Mouse (Mus musculus) large intestine, adult 2 months (tissue): ENCODE measurements at regions not wholly inside any gene's neighbourhood (a gene's known extent, or its start where the extent isn't known, plus 50 kb on each side); places are given as distances from the start of the nearest gene placed in this dataset.

Source experiments
- DNase-seq: peaks from one replicate; pipeline ENCODE4 v3.0.0-alpha.2; 2012; ENCODE audit warnings: low read depth, low spot score
- WGBS: fragments of 180-500 bp; shearing (Covaris S2); methylation state at CpG from one replicate; pipeline ENCODE4 v1.1.7; 2018; 5-methylcytosine and 5-hydroxymethylcytosine counted together

DNA sequence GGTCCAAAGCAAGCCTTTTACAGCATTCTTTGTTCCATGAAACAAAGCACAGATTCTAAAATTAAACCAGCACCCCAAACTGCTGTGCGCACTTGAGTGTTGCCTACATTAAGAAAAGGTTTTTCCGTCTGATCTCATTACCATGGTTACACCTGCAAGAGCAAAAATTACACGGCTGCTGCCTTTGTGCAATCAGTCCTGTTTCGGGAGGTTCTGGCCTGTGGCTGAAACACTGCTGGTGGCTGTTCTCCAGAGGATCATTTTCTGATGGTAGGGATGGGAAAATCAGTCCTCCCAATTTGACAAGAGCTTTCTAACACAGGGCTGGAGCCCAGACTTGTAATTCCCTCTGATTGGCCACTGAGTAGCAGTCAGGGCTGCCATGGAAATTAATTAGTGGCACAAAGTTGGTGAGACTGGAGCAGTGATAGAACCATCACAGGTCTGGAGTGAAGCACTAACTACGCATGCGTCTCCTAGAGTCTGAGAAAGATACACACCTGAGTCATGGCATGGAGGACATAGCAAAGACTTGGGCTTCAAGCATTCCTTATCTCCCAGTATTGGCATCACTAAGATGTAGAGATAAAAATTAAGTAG lies 114.8 kb upstream of the Fam49a start:
- WGBS: 81% methylated on average over 6 of the region's 6 CpGs
- no peak for DNase-seq

DNA sequence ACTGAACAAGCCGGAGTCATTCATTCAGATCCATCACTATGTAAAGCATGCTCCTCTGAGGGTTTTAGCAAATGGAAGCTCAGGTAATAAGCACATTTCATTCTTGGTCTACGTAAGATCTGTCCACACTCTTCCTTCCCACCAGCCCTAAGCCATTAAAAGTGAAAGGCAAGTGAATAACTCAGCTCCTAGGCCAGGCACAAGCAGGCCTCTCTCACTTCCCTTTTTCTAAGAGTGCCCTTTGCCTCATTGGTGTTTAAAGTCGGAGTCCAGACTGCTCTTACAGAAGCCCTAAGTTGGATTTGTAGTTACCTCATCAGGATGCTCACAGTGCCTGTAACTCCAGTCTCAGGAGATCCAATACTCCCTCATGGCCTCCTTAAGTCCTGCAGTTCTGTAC lies 114.1 kb upstream of the Fam49a start:
- DNase-seq: no peak
- 67% methylated on average over 3 of the region's 3 CpGs for WGBS

- no peak for DNase-seq
- WGBS: 52% methylated on average over 3 of the region's 3 CpGs
Observed at GRCm38 (mm10) chr12:12148659-12149399, 113.1 kb upstream of the Fam49a start.

DNA sequence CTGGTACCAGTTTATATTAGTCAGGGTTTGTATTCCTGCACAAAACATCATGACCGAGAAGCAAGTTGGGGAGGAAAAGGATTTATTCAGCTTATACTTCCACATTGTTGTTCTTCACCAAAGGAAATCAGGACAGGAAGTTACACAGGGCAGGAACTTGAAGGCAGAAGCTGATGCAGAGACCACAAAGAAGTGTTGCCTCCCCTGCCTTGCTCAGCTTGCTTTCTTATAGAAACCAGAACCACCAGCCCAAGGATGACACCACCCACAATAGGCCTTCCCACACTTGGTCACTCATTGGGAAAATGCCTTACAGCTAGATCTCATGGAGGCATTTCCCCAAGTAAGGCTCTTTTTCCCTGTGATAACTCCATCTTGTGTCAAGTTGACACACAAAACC lies 97.5 kb upstream of the Fam49a start:
- WGBS: 57% methylated on average over 1 of the region's 1 CpGs
- DNase-seq: no peak

DNA sequence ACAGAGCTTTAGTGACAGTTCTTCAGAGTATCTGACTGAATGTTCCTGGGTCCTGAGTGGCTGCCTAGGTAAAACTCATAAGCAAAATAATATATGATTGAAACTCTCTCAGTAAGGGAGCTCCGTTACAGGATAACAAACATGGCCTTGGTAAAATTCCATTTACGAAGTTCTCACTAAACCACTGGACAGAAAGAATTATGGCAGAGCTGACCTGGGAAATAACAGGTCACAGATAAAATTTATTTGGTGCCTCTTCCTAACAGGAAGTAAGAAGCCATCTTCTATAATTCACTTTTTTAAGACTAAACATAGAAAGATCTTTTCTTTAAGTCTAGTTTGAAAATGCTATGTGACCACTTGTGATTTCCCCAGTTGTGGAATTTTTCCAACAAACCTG lies 91.4 kb upstream of the Fam49a start:
- no peak for DNase-seq
- WGBS: 79% methylated on average over 2 of the region's 2 CpGs

DNA sequence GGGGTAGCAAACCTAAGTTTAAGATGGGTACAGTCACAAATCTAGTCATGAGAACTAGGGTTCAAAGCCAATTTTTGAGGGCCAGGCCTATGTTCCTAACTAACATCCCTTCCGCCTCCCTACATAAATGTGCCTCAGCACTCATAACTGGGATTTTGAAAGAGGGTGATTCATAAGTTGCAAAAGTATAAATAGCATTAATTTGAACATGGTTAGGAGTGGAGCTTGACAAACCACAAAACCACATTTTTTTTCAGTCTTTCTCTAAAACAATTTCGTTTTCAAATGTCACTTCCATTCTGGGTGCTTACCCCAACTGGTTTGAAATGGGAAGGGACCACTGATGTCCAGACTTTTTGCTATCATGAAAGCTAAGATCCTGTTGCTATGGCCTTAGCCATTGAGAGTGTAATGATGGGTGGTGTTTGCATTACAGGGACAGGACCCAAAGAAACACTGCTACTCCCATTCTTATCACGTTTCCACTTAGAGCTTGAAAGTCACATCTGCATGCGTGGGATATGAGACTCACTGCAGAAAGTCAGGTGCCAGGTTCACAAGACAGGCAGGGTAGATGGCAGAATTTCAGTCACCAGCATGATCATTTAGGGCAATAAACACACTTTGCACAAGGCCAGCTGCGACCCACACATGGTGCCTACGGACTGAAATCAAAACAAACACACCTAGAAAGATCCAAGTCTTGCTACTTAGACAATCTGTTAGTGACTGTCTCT lies 89.7 kb upstream of the Fam49a start:
- DNase-seq: no peak
- 46% methylated on average over 6 of the region's 6 CpGs for WGBS

DNA sequence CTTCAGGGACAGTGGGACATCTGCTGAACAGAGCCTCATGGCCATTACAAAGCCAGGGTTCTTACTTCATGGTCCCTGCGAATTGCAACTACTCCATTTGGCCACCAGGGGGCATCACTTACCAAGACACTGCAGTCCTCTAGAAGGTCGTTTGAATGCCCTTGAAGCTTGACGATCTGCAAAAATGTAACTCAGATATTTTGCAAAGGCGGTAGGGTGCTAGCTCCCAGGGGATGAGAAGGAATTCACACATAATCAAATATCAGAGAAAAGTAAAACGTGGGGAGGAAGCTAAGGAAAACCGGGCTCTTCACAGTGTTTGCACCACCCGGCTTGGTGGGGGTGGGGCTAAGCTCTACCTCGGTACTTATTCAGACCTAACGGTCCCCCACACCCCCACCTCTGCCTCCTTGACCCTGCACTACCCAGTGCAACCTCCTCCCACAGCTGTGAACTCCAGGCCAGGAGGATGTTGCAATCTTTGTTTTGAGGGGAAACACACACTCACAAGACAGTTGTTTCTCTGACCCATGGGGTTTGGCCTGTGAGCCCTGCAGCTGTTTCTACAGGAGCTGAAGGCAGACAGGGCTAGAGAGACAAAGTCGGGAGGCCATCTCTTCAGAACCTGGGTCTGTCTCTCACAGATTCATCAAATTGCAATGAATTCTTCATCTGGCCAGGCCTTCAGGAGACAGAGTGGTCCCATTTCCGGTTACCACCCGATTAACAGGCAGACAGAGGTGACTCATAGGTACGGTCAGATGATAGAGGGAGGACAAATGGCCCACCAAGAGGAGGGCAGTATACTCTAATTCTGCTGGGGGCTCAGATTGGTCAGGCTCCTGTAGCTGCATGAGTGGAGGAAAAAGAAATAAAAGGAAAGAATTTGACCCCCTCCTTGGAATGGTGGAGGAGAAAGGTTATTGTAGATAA lies 85.3 kb upstream of the Fam49a start:
- DNase-seq: peak; percentile 45
- 15% methylated on average over 13 of the region's 13 CpGs for WGBS

- DNase-seq: no peak
- WGBS: 92% methylated on average over 6 of the region's 6 CpGs
Observed at GRCm38 (mm10) chr12:12177264-12178043, 84.5 kb upstream of the Fam49a start.

DNA sequence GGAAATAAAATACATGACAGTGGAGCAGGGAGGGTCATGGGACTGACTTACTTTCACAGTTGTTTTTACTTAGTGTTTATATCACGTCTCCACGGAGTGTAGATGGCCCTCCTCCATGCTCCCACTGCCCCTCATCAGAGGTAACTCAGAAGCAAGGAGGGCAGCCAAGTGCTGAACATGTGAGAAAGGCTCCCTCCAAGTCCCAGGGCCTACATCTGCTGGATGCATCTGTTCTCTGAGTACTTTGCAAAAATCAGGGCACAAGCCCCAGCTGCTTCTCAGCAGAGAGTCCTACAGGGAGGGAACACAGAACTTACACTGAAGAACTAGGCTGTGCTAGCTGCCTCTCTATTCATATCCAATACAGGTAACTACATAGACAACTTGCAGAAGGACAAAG lies 83.5 kb upstream of the Fam49a start:
- 67% methylated on average over 2 of the region's 2 CpGs for WGBS

GRCm38 (mm10) chr12:12179292-12179865 lies 82.6 kb upstream of the Fam49a start:
- 61% methylated on average over 10 of the region's 10 CpGs for WGBS
- no peak for DNase-seq

More for the DNA sequence above, 83.5 kb upstream of the Fam49a start:
- DNase-seq: no peak

GRCm38 (mm10) chr12:12180986-12181385 lies 81.0 kb upstream of the Fam49a start:
- DNase-seq: no peak
- WGBS: 89% methylated on average over 1 of the region's 1 CpGs

- 83% methylated on average over 4 of the region's 4 CpGs for WGBS
Observed at GRCm38 (mm10) chr12:12181686-12182085, 80.3 kb upstream of the Fam49a start.

GRCm38 (mm10) chr12:12186353-12186752 lies 75.6 kb upstream of the Fam49a start:
- no peak for DNase-seq
- 48% methylated on average over 2 of the region's 2 CpGs for whole genome bisulfite sequencing

More at GRCm38 (mm10) chr12:12181686-12182085, 80.3 kb upstream of the Fam49a start:
- no peak for DNase-seq

GRCm38 (mm10) chr12:12195066-12195465 lies 66.9 kb upstream of the Fam49a start:
- WGBS: 77% methylated on average over 1 of the region's 1 CpGs
- DNase-seq: no peak

DNA sequence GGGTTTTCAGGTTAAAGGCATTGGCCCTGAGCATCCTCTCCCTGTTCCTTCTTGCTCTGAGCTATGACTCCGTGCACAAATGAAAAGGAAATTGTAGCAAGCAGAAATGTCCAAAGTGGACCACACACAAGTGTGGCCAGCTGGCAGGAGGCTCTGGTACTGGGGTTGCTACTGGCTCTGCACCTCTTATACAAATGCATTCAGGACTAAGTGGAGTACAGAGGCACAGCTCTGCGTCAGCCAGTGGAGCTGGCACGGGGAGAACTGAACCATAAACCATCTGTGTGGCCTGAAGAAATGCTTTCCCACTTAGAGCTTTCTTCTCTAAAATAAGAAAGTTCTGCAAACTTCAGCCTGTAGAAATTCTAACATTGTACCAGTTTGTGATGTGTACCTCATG lies 65.3 kb upstream of the Fam49a start:
- DNase-seq: no peak
- WGBS: 65% methylated on average over 3 of the region's 3 CpGs

DNA sequence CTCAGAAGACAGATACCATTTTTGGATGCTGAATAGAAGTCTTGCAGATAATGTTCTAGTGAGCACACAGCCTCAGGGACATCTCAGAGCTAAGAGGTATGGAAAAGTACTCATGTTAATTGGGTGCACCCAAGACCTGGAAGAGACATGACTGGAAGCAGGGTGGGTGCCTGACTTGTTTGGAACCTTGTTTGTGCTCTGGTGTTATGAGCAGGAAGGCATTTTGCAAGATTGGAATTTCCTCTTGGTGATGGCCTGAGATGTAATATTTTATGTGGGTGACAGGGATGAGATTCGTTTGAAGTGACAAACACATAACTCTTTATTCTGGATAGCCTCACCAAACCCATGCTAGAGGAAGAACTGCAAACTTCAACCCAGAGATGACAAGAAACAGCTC lies 53.7 kb upstream of the Fam49a start:
- WGBS: 23% methylated on average over 1 of the region's 1 CpGs
- DNase-seq: no peak
